Mouse (Mus musculus) thymus, postnatal 4 days (tissue): ENCODE measurements around the gene Myo1b.

Experiments
- DNase-seq: peaks from one replicate; pipeline ENCODE4 v3.0.0; 2021

Gene Myo1b

DNA sequence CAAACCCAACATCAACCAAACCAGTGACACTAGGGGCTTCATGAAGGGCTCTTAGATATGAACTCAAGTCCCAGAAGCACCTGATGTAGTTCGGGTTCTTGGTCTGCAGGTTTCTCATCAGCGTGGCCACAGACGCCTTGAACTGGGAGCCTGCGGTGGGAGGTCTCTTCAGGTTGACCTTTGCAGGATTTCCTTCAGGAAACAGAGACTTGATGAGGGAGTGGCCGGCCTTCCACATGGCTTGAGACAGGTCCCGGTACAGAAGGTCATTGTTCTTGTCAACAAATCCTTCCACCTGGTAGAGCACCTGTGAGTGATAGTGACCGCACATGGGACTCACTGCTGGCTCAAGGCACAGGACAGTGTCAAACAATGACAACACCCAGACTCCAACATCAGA is 137.6 kb downstream of the Myo1b start:
- DNase-seq, result no peak

DNA sequence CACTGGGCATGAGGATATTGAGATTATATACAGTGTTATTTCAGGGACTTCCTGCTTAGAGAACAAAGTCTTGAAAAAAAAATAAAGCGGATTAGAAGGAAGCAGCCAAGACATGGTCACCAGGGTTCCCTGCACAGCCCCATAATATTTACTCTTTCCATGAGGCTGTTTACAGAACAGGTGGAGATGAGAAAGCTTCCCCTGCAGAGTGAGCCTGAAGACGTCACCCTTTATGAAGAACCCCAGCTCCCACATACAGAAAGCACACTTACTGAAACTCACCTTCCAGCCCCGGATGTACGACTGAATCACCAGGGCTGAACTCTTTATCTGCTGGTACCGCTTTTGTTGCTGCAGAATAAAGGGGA is 145.4 kb downstream of the Myo1b start:
- no peak for DNase-seq

GRCm38 (mm10) chr1:51769815-51770503 is 145.9 kb downstream of the Myo1b start:
- DNase-seq, result no peak

DNA sequence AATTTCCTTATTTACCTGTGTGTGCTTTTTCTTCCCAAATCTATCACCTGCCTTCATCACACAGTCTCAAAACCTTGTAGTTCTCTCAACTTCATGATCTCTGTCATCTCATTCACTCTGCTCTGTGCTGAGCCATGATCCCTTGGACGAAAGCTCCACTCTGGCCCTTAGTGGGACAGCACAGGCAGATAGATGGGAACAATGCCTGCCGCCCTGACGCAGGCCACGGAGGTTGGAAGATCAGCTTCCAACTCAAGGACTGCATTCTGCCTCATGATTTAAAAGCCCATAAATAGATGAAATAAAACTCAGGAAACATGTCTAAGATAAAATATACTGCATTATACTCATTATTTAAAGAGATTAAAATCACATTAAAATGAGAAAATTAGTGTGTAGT is 149.6 kb downstream of the Myo1b start:
- no peak for DNase-seq

- DNase-seq, result no peak
Measured at GRCm38 (mm10) chr1:51765156-51765555, 150.7 kb downstream of the Myo1b start.

- no peak for DNase-seq
Measured at GRCm38 (mm10) chr1:51759657-51760056, 156.2 kb downstream of the Myo1b start.

DNA sequence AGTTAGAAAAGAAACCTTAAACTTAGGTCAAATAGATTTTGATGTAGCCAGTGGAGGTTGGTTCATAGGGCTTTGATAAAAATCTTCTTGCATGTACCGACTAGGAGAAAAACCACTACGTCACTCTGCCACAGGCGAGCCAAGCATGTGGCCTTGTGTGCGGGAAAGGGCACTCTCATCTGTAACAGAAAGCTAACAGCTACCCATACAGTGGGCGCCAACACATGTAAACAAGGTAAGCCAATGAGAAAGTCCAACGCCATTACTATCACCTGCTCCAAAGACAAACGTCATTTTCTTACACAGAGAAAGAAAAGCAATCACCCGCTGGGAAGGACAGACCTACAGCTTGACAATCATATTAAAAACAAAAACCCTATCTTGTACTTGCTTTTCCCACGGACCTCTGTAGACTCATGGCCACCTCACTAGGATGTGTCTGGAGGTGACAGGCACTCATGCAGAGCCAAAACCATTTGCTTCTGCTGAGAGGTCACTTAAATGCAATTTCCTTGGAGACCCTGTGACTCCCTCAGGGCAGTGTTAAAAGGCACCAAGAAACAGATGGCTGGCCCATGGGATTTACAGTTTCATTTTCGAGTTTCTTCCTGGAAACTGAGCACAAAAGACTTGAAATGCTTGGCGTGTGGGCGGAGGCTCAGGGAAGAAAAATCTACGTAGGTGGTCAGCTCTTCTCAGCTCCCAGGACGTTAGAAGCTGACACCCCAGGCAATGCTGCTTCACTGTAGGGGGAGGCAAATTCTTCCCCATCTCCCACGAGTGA is 157.4 kb downstream of the Myo1b start:
- no peak for DNase-seq

DNA sequence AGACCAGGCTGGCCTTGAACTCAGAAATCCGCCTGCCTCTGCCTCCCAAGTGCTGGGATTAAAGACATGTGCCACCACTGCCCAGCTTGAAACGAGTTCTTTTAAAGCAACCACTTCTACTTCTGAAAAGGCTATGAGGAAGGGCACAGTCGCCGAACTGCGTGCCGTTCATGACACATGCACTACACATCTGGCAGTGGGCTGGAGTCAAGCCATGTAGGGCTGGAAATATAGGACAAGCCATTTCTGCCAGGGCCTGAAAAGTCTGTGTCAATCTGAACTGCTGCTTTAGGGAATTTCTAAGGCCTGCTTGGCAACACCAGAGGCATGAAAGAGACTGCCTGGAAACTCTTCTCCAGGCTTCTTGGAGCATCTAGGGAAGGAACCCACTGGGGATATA is 162.2 kb downstream of the Myo1b start:
- no peak for DNase-seq

GRCm38 (mm10) chr1:51751006-51751405 is 164.9 kb downstream of the Myo1b start:
- DNase-seq, result no peak

DNA sequence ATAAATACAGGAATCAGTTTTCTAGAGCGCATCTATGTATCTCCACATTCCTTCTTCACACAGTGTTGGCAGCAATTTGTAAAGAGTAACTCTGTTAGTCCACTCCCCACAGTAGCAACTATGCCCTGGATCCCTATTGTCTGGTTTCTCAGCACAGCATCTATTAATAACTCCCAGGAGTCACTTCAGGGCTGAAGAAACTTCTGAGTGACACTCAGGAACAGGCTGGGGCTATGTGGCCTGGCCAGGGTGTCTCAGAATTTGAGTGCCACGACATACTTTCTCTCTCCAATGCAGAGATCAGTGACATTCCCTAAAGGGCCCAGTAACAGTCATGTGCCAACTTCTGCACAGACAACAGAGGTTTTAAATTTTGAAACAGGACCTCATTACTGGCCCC is 167.6 kb downstream of the Myo1b start:
- DNase-seq, result no peak

- no peak for DNase-seq
Measured at GRCm38 (mm10) chr1:51747494-51747893, 168.4 kb downstream of the Myo1b start.

GRCm38 (mm10) chr1:51746711-51747240 is 169.1 kb downstream of the Myo1b start:
- no peak for DNase-seq

DNA sequence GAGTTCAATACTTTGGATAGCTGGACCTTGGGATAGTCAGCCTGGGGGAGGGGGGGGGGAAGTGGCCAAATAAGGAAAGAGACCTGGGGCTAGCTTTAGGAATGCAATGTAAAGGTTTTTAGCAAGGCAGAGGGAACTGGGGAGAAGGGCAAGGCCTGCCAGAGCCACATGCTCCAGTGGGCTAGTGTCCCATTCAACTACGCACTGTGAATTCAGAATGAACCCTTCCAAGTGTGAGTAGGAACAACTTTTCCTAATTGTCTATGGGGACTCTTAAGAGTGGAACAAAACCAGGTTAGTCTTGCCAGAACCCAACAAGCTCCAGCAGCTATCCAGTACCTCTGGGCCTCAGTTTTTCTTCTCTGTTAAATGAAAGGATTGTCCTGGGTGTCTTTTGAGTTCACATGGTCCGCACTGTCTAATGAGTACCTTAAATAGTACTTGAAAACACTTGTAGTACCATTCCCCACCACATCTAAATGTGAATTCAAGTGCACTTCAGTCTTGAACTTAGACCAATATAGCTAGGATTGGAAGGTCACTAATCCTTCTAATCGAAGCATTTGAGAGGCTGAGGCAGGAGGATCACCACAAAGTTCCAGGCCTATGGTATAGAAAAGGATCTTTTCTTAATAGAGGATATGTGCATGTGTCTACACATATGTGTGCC is 172.0 kb downstream of the Myo1b start:
- DNase-seq, result no peak

DNA sequence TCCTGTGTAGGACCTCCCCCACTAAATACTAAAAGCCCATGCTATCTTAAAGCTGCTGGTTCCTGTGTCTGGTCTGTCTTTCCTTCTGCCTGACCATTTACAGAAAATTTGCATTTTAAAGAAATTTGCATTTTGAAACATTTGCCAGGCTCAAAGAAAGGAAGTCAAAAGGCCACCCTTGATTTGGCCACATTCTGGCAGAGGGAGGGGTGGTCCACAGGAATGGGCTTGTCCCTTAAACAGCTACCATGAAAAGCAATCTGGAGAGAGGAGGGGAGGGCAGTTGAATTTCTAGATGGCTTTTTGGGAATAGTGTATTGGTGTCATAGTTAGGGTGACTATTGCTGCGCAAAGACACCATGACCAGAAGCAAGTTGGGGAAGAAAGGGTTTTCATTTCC is 173.3 kb downstream of the Myo1b start:
- DNase-seq, result no peak

GRCm38 (mm10) chr1:51740626-51741231 is 175.1 kb downstream of the Myo1b start:
- no peak for DNase-seq

GRCm38 (mm10) chr1:51739252-51739852 is 176.5 kb downstream of the Myo1b start:
- no peak for DNase-seq

GRCm38 (mm10) chr1:51736822-51737221 is 179.0 kb downstream of the Myo1b start:
- no peak for DNase-seq

GRCm38 (mm10) chr1:51734721-51735120 is 181.2 kb downstream of the Myo1b start:
- DNase-seq, result no peak

- DNase-seq, result no peak
Measured at GRCm38 (mm10) chr1:51729407-51729806, 186.5 kb downstream of the Myo1b start.

DNA sequence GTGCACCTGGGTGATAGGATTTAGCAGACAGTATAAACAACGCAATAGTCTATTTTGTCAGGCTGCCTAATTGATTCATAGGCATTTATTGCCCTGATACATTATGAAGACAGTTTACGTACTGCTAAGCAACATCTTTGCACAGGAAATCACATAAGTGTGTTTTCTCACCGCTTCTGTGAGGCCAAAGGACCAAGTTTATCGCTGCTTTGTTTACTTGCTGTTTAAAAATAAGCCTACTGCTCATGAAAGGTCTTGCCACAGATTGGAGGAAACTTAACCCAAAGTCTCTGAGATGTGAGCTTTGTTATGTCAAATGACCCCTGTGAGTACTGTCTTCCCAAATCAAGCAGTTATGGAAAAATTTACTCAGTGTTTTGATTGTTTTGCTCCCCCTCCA is 187.1 kb downstream of the Myo1b start:
- DNase-seq, result no peak

DNA sequence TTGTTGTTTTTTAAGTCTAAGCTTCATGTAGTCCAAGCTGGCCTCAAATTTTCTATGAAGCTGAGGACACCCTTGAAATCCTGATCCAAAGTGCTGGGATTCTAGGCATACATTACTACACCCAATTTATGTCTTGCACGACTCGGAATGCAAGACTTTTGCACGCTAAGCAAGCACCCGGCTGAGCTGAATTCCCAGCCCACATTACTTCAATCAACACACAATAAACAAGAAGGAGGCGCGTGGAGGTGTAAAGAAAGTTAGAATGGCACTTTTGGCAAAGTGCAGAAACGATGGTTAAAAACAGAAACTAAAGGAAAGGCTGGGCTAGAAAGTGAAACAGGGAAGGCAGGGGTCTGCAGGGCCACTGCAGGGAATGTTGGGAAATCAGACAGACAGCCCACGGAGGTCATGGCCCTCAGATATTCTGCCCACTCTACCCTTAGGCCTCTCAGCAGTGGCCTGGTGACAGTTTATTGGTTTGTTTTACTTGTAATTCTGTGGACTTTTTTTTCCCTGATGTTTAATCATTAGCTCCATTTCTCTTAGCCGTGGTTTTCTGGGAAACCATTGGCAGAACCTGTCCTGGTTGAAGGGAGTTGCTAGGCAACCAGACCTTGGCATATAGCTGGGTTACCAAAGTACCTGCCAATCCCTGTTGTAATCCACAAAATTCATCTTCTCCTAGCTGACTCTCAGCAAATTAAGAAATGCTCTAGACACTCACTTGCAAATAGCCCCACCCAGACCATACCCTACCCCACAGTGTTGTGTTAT is 195.8 kb downstream of the Myo1b start:
- no peak for DNase-seq

GRCm38 (mm10) chr1:51710831-51711230 is 205.0 kb downstream of the Myo1b start:
- no peak for DNase-seq
